Mouse (Mus musculus): ENCODE results near the gene Gfod2.
A peak's percentile ranks its signal among the peaks of the same experiment; 100 is the strongest.

Gene Gfod2

GRCm38 (mm10) chr8:105758277-105759108, at the start of gene Gfod2:
Gfod2 (minus strand) TSS chr8:105758664.
- DNase-seq: peak; percentile 97

GRCm38 (mm10) chr8:105807766-105808165, 49.3 kb upstream of the Gfod2 start:
- DNase-seq: no peak

GRCm38 (mm10) chr8:105805964-105806363, 47.5 kb upstream of the Gfod2 start:
- DNase-seq: no peak

GRCm38 (mm10) chr8:105805346-105805745, 46.9 kb upstream of the Gfod2 start:
- DNase-seq: no peak

GRCm38 (mm10) chr8:105804797-105805196, 46.3 kb upstream of the Gfod2 start:
- DNase-seq: no peak

- no peak for DNase-seq
Measured at GRCm38 (mm10) chr8:105801153-105801904, 42.9 kb upstream of the Gfod2 start.

- peak; percentile 39 for DNase-seq
Measured at GRCm38 (mm10) chr8:105799091-105799812, 40.8 kb upstream of the Gfod2 start.

- DNase-seq: no peak
Measured at GRCm38 (mm10) chr8:105798408-105798807, 39.9 kb upstream of the Gfod2 start.

- no peak for DNase-seq
Measured at GRCm38 (mm10) chr8:105795785-105796184, 37.3 kb upstream of the Gfod2 start.

- DNase-seq: no peak
Measured at GRCm38 (mm10) chr8:105794009-105794598, 35.6 kb upstream of the Gfod2 start.

- no peak for DNase-seq
Measured at GRCm38 (mm10) chr8:105793331-105793730, 34.9 kb upstream of the Gfod2 start.

GRCm38 (mm10) chr8:105789626-105790025, 31.2 kb upstream of the Gfod2 start:
- DNase-seq: no peak

GRCm38 (mm10) chr8:105788927-105789326, 30.5 kb upstream of the Gfod2 start:
- DNase-seq: no peak

- peak; percentile 34 for DNase-seq
Measured at GRCm38 (mm10) chr8:105788241-105788640, 29.8 kb upstream of the Gfod2 start.

GRCm38 (mm10) chr8:105780298-105780697, 21.8 kb upstream of the Gfod2 start:
- DNase-seq: no peak

GRCm38 (mm10) chr8:105777833-105778232, 19.4 kb upstream of the Gfod2 start:
- DNase-seq: no peak

- no peak for DNase-seq
Measured at GRCm38 (mm10) chr8:105774498-105774897, 16.0 kb upstream of the Gfod2 start.

GRCm38 (mm10) chr8:105773441-105773861, 15.0 kb upstream of the Gfod2 start:
- no peak for DNase-seq

GRCm38 (mm10) chr8:105771398-105772175, 13.1 kb upstream of the Gfod2 start:
- no peak for DNase-seq

GRCm38 (mm10) chr8:105770609-105771008, 12.1 kb upstream of the Gfod2 start:
- DNase-seq: no peak

GRCm38 (mm10) chr8:105768485-105769257, 10.2 kb upstream of the Gfod2 start:
- DNase-seq: no peak
